Mouse (Mus musculus) inflammation-experienced regulatory T-cells, adult 6 months (primary cell): Measurements from ENCODE around the gene Ush1c. TPM values are rescaled to one million over a fixed set of nuclear protein-coding genes. Genes with fewer than 3 reads are reported as not detected.

Experiments
- ATAC-seq: one replicate; pipeline ENCODE4 v1.8.0; 2017
- polyA plus RNA-seq, 3 experiments: library from polyadenylated mRNA; unstranded; fragments of 100-300 nt; shearing (Covaris generic); gene quantifications; one replicate each; pipeline ENCODE4 v1.2.1; 2017

The Ush1c gene
- polyA plus RNA-seq, result not detected

- no peak for ATAC-seq
Measured at GRCm38 (mm10) chr7:46238346-46238745, at the start of gene Ush1c. Ush1c (minus strand) TSS chr7:46238503.

- ATAC-seq, result no peak
Measured at GRCm38 (mm10) chr7:46287051-46287450, 48.7 kb upstream of the Ush1c start.

GRCm38 (mm10) chr7:46286391-46286790 lies 48.1 kb upstream of the Ush1c start:
- no peak for ATAC-seq

GRCm38 (mm10) chr7:46285161-46285839 lies 47.0 kb upstream of the Ush1c start:
- no peak for ATAC-seq

GRCm38 (mm10) chr7:46283681-46284080 lies 45.4 kb upstream of the Ush1c start:
- ATAC-seq, result no peak

DNA sequence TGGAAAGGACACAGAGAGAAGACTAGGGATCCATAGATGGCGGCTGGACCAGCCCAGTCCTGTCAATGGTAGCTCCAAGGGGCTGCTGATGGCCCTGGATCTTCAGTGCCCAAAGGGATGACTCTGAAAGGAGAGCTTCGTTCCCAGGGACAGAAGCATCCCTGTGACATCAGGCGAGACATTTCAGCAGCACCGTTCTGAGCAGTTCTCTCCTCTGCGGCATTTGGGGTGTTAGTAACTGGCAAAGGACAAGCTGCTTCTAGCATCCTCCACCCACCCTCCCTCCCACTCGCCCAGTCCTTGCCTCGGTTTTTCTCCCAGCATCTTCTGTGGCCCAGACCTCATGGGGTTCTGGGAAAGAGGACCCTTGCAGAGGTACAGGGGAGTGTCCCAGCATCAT lies 44.0 kb upstream of the Ush1c start:
- ATAC-seq, result no peak

GRCm38 (mm10) chr7:46280896-46281295 lies 42.6 kb upstream of the Ush1c start:
- no peak for ATAC-seq

- no peak for ATAC-seq
Measured at GRCm38 (mm10) chr7:46279946-46280345, 41.6 kb upstream of the Ush1c start.

DNA sequence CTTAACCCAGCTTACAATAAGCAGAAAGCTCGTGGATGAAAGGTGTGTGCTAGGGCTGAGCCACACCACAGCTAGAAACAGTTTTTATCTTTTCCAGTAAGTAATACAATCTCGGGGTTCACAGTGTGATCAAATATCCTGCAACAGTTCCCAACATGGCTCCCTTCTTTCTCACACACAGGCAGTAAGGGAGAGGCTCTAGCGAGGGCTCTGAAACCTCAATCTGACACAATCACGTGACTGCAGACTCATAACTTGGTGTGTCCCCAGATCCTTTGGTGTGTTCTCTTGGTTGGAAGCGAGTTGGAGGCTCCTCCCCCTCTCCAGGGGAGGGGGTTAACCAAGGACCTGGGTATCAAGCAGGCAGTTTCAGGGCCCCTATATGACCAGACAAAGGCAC lies 37.9 kb upstream of the Ush1c start:
- ATAC-seq, result no peak

GRCm38 (mm10) chr7:46251841-46252240 lies 13.5 kb upstream of the Ush1c start:
- no peak for ATAC-seq

DNA sequence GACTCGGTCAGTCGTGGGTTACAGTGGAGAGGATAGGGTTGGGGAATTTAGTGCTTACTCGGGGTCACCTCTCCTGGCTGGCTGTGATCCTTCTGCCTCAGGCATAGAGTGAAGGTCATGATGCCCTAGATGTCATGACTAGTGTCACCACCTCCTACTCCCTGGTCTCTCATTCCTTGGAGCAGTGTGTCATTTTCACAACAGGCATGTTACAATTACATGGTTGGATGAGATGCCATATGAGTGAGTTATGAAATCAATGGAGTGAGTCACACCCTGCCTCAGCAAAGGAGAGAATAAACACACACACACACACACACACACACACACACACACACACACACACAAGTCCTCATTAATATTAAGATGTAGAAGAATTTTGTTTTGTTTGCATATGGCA lies 9.3 kb upstream of the Ush1c start:
- ATAC-seq, result no peak

DNA sequence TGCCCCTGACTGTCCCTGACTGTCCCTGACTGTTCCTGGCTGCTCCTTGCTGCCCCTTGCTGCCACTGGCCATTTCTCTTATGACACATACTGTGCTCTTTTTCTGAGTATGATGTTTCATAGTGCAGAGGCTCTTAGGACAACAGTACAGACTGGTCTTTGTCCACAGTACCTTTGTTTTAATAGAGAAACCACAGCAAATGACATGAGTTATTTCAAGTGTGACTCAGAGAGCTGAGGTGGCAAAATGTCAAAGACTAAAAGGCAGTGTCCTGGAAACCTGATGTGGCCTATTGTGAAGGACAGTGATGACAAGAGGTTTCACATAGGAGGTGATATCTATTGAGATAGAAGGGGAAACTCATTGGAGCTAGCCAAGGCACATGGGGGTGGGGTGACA lies 8.6 kb upstream of the Ush1c start:
- no peak for ATAC-seq

- ATAC-seq, result no peak
Measured at GRCm38 (mm10) chr7:46240696-46241095, 2.4 kb upstream of the Ush1c start, which contains the start of gene Otog. Otog (plus strand) TSS chr7:46240987.

GRCm38 (mm10) chr7:46240091-46240490 lies 1.8 kb upstream of the Ush1c start:
- no peak for ATAC-seq

- ATAC-seq, result no peak
Measured at GRCm38 (mm10) chr7:46237192-46237591, 1.1 kb downstream of the Ush1c start.

DNA sequence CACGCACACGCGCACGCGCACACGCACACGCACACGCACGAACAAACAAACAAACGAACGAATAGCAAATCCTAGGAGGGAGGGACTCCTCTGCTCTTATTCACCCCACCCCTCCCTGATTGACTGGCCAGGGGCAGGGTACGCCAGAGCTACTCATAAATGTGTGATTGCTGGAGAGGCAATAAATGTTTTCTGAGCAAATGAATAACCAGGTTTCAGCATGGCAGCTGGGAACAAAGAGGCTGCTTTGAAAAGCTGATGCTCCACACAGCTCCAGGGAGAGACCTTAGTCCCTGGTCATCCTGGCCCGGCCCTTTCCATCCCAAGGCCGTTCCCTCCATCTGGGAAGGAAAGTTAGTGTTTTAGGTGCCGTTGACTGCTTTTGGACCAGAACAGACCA lies 1.9 kb downstream of the Ush1c start:
- ATAC-seq, result no peak

DNA sequence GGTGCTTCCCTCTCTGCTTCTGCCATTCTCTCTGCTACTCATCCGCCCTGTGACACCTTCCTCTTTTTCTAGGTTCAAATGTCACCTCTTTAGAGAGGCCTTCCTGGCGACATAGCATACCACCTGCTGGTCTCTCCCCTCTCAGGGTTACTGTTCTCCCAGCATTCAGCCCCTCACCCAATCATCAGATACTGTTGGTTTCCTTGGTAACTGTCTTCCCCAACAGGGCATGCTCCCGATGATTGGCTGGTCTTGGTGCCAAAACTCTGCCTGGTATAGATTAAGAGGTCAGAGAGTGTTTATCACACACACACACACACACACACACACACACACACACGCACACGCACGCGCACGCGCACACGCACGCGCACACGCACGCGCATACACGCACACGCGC lies 2.4 kb downstream of the Ush1c start:
- no peak for ATAC-seq

DNA sequence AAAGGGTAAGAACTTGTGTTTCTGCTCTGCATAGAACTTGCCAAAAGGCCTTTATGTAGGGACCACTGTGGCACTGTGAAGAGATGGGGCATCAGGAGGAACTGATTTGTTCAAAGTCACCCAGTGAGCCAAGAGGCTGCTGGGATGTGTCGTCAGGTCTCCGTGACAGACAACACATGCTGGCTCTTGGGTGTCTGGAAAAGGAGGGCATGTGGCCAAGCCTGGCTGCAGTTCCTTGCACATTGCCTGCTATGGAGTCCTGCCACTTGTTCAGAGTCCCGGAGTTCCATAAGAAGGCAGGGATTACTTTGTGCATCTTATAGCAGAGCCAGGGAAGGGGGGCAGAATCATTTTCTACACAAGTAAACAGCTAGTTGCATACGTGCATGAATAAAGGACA lies 11.4 kb downstream of the Ush1c start:
- ATAC-seq, result no peak

- no peak for ATAC-seq
Measured at GRCm38 (mm10) chr7:46226253-46226652, 12.1 kb downstream of the Ush1c start.

GRCm38 (mm10) chr7:46220591-46221129 lies 17.6 kb downstream of the Ush1c start:
- ATAC-seq, result no peak

DNA sequence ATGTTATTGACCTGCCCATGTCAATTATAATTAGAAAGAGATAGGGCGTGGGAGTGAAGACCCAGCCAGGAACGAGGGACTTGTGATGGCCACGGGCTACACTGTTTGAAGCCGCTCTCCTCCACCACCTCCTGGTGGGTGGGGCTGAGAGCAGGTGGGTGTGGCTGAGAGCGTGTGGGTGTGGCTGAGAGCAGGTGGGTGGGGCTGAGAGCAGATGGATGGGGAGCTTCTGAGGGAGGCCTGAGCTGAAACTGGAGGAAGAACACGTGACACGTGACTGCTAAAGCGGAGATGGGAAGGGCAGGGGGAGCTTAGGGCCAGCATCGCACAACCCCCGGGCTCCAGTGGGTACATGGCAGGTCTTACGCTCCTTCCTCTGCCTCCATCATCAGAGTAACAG lies 19.9 kb downstream of the Ush1c start:
- ATAC-seq, result no peak

- ATAC-seq, result no peak
Measured at GRCm38 (mm10) chr7:46216481-46216880, 21.8 kb downstream of the Ush1c start.

- ATAC-seq, result no peak
Measured at GRCm38 (mm10) chr7:46210276-46210675, 28.0 kb downstream of the Ush1c start.

- ATAC-seq, result no peak
Measured at GRCm38 (mm10) chr7:46208131-46208530, 30.2 kb downstream of the Ush1c start.

- ATAC-seq, result no peak
Measured at GRCm38 (mm10) chr7:46204775-46205174, 33.5 kb downstream of the Ush1c start.
